Mouse (Mus musculus) liver, embryonic 14 days (tissue): Measurements from ENCODE around the gene Gm21887. TPM values are rescaled to one million over a fixed set of nuclear protein-coding genes. Genes with fewer than 3 reads are reported as not detected.

Source experiments
- polyA plus RNA-seq: library from polyadenylated mRNA; depleted of rRNA; stranded (reverse); fragments of >200 nt; gene quantifications from 2 replicates; pipeline ENCODE4 v1.2.3, GENCODE M21; 2012; rRNA removed

Gm21887 gene
- polyA plus RNA-seq: 603 and 714 TPM in 2 replicates

DNA sequence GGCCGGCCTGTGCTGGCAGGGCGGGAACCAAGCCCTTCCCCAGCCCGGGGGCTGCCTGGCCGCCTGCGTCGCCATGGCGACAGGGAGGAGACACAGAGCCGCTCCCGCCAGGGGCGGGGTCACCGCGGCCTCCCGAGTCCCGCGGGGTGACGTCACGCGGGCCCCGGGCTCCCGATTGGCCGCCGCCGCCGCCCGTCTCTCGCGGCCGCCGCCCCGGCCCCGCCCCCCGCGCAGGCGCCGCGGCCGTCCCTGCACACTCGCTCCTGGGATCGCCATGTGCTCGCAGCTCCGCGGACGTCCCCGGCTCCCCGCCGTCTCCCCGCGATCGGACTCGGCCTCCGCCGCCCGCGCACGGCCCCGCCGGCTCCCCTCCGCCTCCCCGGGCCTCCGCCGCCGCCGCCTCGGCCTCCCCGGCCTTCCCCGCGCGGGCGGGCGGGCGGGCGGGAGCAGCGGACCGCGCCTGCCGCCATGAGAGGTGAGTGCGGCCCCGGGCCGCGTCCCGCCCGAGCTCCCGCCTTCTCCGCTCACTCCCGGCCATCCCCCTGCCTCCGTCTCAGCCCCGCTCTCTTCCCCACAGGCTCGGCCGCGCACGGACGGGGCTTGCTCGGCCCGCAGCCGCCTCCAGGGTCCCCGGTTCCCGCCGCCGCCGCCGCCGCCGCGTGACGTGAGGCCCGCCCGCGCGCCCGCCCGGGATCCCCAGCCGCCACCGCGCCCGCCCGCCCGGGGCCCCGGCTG is at the start of gene Gm21887:
Gm21887 (plus strand) TSS at position 644 of the 735 bp plus-strand sequence.

Other genes starting within 250 kb of the Gm21887 start
- not detected in 2 replicates for gene 4933400A11Rik, start 230.0 kb upstream of the Gm21887 start, polyA plus RNA-seq